Mouse (Mus musculus) adrenal gland (tissue): ENCODE results near the gene Zc3h12c.
"Not testable (repeated sequence)": the region's sequence is repeated elsewhere in the genome, so short reads cannot be mapped to it uniquely, and the experiment has no call there.

Experiments used
- intact Hi-C: fragments of 180-260 bp; cut with DNase I; formaldehyde crosslinking; loops from one replicate; pipeline ENCODE4 v1.15.1; 2025

The Zc3h12c gene

GRCm38 (mm10) chr9:52104225-52104615 lies 64.2 kb downstream of the Zc3h12c start:
- intact Hi-C loops = no loop called here

GRCm38 (mm10) chr9:52103448-52104224 lies 64.7 kb downstream of the Zc3h12c start:
- intact Hi-C loops = no loop called here

- intact Hi-C loops = no loop called here
Measured at GRCm38 (mm10) chr9:52102060-52102844, 66.1 kb downstream of the Zc3h12c start.

- intact Hi-C loops = no loop called here
Measured at GRCm38 (mm10) chr9:52100426-52100825, 67.9 kb downstream of the Zc3h12c start.

- intact Hi-C loops = loop anchor here (2.0 kb wide), 1 partner anchor 108 kb away; no protein-coding TSS in a partner anchor
Measured at GRCm38 (mm10) chr9:52098600-52098999, 69.8 kb downstream of the Zc3h12c start.

- intact Hi-C loops = no loop called here
Measured at GRCm38 (mm10) chr9:52097386-52097785, 71.0 kb downstream of the Zc3h12c start.

- intact Hi-C loops = no loop called here
Measured at GRCm38 (mm10) chr9:52095666-52096065, 72.7 kb downstream of the Zc3h12c start.

- intact Hi-C loops = no loop called here
Measured at GRCm38 (mm10) chr9:52094471-52094980, 73.8 kb downstream of the Zc3h12c start.

GRCm38 (mm10) chr9:52094016-52094415 lies 74.4 kb downstream of the Zc3h12c start:
- intact Hi-C loops = no loop called here

- intact Hi-C loops = no loop called here
Measured at GRCm38 (mm10) chr9:52093108-52093507, 75.3 kb downstream of the Zc3h12c start.

- intact Hi-C loops = no loop called here
Measured at GRCm38 (mm10) chr9:52092311-52092710, 76.1 kb downstream of the Zc3h12c start.

- intact Hi-C loops = no loop called here
Measured at GRCm38 (mm10) chr9:52091752-52092151, 76.6 kb downstream of the Zc3h12c start.

GRCm38 (mm10) chr9:52082414-52082813 lies 86.0 kb downstream of the Zc3h12c start:
- intact Hi-C loops = no loop called here

- intact Hi-C loops = no loop called here
Measured at GRCm38 (mm10) chr9:52081979-52082378, 86.4 kb downstream of the Zc3h12c start.

- intact Hi-C loops = no loop called here
Measured at GRCm38 (mm10) chr9:52077692-52078091, 90.7 kb downstream of the Zc3h12c start.

GRCm38 (mm10) chr9:52076089-52076488 lies 92.3 kb downstream of the Zc3h12c start:
- intact Hi-C loops = no loop called here

GRCm38 (mm10) chr9:52072202-52072601 lies 96.2 kb downstream of the Zc3h12c start:
- intact Hi-C loops = no loop called here

GRCm38 (mm10) chr9:52071352-52071751 lies 97.0 kb downstream of the Zc3h12c start:
- intact Hi-C loops = not testable (repeated sequence)

- intact Hi-C loops = no loop called here
Measured at GRCm38 (mm10) chr9:52070052-52070451, 98.3 kb downstream of the Zc3h12c start.
